Mouse (Mus musculus) limb, embryonic 14.5 days (tissue): ENCODE measurements at regions not wholly inside any gene's neighbourhood (a gene's known extent, or its start where the extent isn't known, plus 50 kb on each side); places are given as distances from the start of the nearest gene placed in this dataset.

Experiments
- ATAC-seq: fragments of 200-750 bp; cut with Nextera tagmentation; 2 replicates; pipeline ENCODE4 v1.8.0; 2017; ENCODE audit warnings: low read depth, moderate number of reproducible peaks, moderate TSS enrichment; ENCODE audit not compliant: low FRiP score
- DNase-seq: peaks from one replicate; pipeline ENCODE4 v3.0.0-alpha.2; 2015; ENCODE audit warnings: low spot score
- H3K27ac ChIP-seq: fragments of 300-500 bp; sonication (generic); replicated peaks from 2 replicates; pipeline ENCODE4 v1.5.1; 2014; ENCODE audit warnings: low read depth, mild to moderate bottlenecking, low read length, moderate library complexity, mixed read lengths
- H3K27me3 ChIP-seq: fragments of 300-500 bp; sonication (generic); 2 replicates; pipeline ENCODE4 v1.6.1; 2014; ENCODE audit warnings: low read length, mixed read lengths; ENCODE audit not compliant: control insufficient read depth, insufficient read depth
- H3K36me3 ChIP-seq: fragments of 300-500 bp; sonication (generic); 2 replicates; pipeline ENCODE4 v1.6.1; 2014; ENCODE audit warnings: mild to moderate bottlenecking, low read length, moderate library complexity, mixed read lengths; ENCODE audit not compliant: control insufficient read depth, insufficient read depth
- H3K4me1 ChIP-seq: fragments of 300-500 bp; sonication (generic); 2 replicates; pipeline ENCODE4 v1.6.1; 2014; ENCODE audit warnings: antibody characterized with exemption, low read length, mixed read lengths; ENCODE audit not compliant: control insufficient read depth, insufficient read depth
- H3K4me2 ChIP-seq: fragments of 300-500 bp; sonication (generic); replicated peaks from 2 replicates; pipeline ENCODE4 v1.6.1; 2014; ENCODE audit warnings: low read depth, mild to moderate bottlenecking, low read length, moderate library complexity; ENCODE audit not compliant: severe bottlenecking
- H3K4me3 ChIP-seq: fragments of 300-500 bp; sonication (generic); replicated peaks from 2 replicates; pipeline ENCODE4 v1.5.1; 2014; ENCODE audit warnings: low read length
- H3K9ac ChIP-seq: fragments of 300-500 bp; sonication (generic); 2 replicates; pipeline ENCODE4 v1.6.1; 2014; ENCODE audit warnings: mild to moderate bottlenecking, low read depth, low read length, moderate library complexity; ENCODE audit not compliant: severe bottlenecking
- H3K9me3 ChIP-seq: fragments of 300-500 bp; sonication (generic); 2 replicates; pipeline ENCODE4 v1.6.1; 2016; ENCODE audit warnings: low read length; ENCODE audit not compliant: control insufficient read depth
- POLR2A ChIP-seq: fragments of 200-500 bp; IDR thresholded peaks from 2 replicates; pipeline ENCODE4 v1.8.0; 2012; ENCODE audit warnings: inconsistent platforms, mild to moderate bottlenecking, moderate library complexity, borderline replicate concordance; ENCODE audit not compliant: insufficient read depth, insufficient read length; ENCODE audit errors: extremely low read depth
- WGBS: fragments of 180-500 bp; shearing (Covaris S2); extraction: QIAGEN DNeasy Blood & Tissue Kit; methylation state at CpG from one replicate; pipeline ENCODE4 v1.1.7; 2014; 5-methylcytosine and 5-hydroxymethylcytosine counted together

- H3K36me3 ChIP-seq: no peaks in the 10 kb centered on the region
- TF ChIP-seq POLR2A: no peak
- no peak overlapping the region for H3K27ac ChIP-seq
- H3K9ac ChIP-seq: no peak overlapping the region
- H3K4me3 ChIP-seq: no peak overlapping the region
- 0 out of 2 replicates have a peak, but pooled peaks cover 5% of the 10 kb centered on the region for H3K9me3 ChIP-seq
- ATAC-seq (no peak), DNase-seq (no peak)
- no peaks in the 10 kb centered on the region for H3K4me1 ChIP-seq
- H3K27me3 ChIP-seq: no peaks in the 10 kb centered on the region
- H3K4me2 ChIP-seq: no peak overlapping the region
These were observed 959.1 kb downstream of the A830018L16Rik start for GRCm38 (mm10) chr1:12372968-12373367.

GRCm38 (mm10) chr1:12398146-12398884 is 984.4 kb downstream of the A830018L16Rik start:
- Histone ChIP-seq H3K27me3 (no peaks in the 10 kb centered on the region), H3K9ac (no peak overlapping the region), H3K4me3 (no peak overlapping the region), H3K27ac (0 out of 2 replicates have a peak overlapping the region, but pooled peaks have one; percentile 19), H3K4me2 (no peak overlapping the region), H3K36me3 (no peaks in the 10 kb centered on the region), H3K4me1 (peaks cover 9% of the 10 kb centered on the region; the same call in 1 of the 2 replicates), H3K9me3 (no peaks in the 10 kb centered on the region)
- DNase-seq (no peak), ATAC-seq (no peak)
- WGBS: 16% methylated on average over 7 of the region's 7 CpGs
- TF ChIP-seq POLR2A: no peak

GRCm38 (mm10) chr1:12405391-12406270 is 991.7 kb downstream of the A830018L16Rik start:
- Histone ChIP-seq H3K4me1 (no peaks in the 10 kb centered on the region), H3K9ac (no peak overlapping the region), H3K36me3 (no peaks in the 10 kb centered on the region), H3K27ac (no peak overlapping the region), H3K9me3 (no peaks in the 10 kb centered on the region), H3K4me2 (no peak overlapping the region), H3K27me3 (no peaks in the 10 kb centered on the region), H3K4me3 (no peak overlapping the region)
- WGBS: 49% methylated on average over 4 of the region's 4 CpGs
- ATAC-seq: no peak
- no peak for TF ChIP-seq POLR2A
- DNase-seq: no peak

GRCm38 (mm10) chr1:12409738-12410523 is 996.0 kb downstream of the A830018L16Rik start:
- no peak overlapping the region for H3K4me3 ChIP-seq
- ATAC-seq: no peak
- no peak for DNase-seq
- H3K9ac ChIP-seq: no peak overlapping the region
- H3K27me3 ChIP-seq: no peaks in the 10 kb centered on the region
- H3K36me3 ChIP-seq: no peaks in the 10 kb centered on the region
- no peak overlapping the region for H3K4me2 ChIP-seq
- no peak overlapping the region for H3K27ac ChIP-seq
- H3K4me1 ChIP-seq: no peaks in the 10 kb centered on the region
- H3K9me3 ChIP-seq: no peaks in the 10 kb centered on the region
- 50% methylated on average over 6 of the region's 6 CpGs for WGBS
- no peak for TF ChIP-seq POLR2A

- Histone ChIP-seq H3K36me3 (no peaks in the 10 kb centered on the region), H3K4me1 (no peaks in the 10 kb centered on the region), H3K9me3 (no peaks in the 10 kb centered on the region), H3K4me2 (no peak overlapping the region), H3K27ac (no peak overlapping the region), H3K4me3 (no peak overlapping the region), H3K27me3 (no peaks in the 10 kb centered on the region), H3K9ac (no peak overlapping the region)
- no peak for DNase-seq
- no peak for ATAC-seq
- no peak for TF ChIP-seq POLR2A
These were observed 996.6 kb downstream of the A830018L16Rik start for GRCm38 (mm10) chr1:12410524-12410886.
